Mouse (Mus musculus) spleen, postnatal 10 days (tissue): Measurements from ENCODE around the gene Rtel1.

Source experiments
- DNase-seq, 2 experiments: peaks; one replicate each; pipeline ENCODE4 v3.0.0; 2021 to 2022; ENCODE audit warnings: low spot score in 2 of 2

Gene Rtel1

GRCm38 (mm10) chr2:181322136-181322535, 2.6 kb downstream of the Rtel1 start:
- no peak for DNase-seq

- DNase-seq, result no peak
These were observed 6.6 kb downstream of the Rtel1 start for GRCm38 (mm10) chr2:181326098-181326497.

- DNase-seq, result no peak
These were observed 13.0 kb downstream of the Rtel1 start for GRCm38 (mm10) chr2:181332542-181332941.

GRCm38 (mm10) chr2:181334023-181334422, 14.5 kb downstream of the Rtel1 start:
- DNase-seq, result peak; percentile 62 to 82

GRCm38 (mm10) chr2:181340426-181340825, 20.9 kb downstream of the Rtel1 start:
- no peak for DNase-seq

- DNase-seq, result no peak
These were observed 23.2 kb downstream of the Rtel1 start for GRCm38 (mm10) chr2:181342766-181343165.

- DNase-seq, result no peak
These were observed 37.2 kb downstream of the Rtel1 start for GRCm38 (mm10) chr2:181356780-181357179.

GRCm38 (mm10) chr2:181363946-181364345, 44.4 kb downstream of the Rtel1 start:
- DNase-seq, result no peak

- peak in 1 of 2 experiments; percentile 13 for DNase-seq
These were observed 44.9 kb downstream of the Rtel1 start for GRCm38 (mm10) chr2:181364487-181364859.

- DNase-seq, result peak; percentile 80 to 90
These were observed 45.5 kb downstream of the Rtel1 start, which contains the start of the genes Zgpat and Arfrp1 for GRCm38 (mm10) chr2:181364860-181365596. Gene Zgpat, plus strand, starts transcription at chr2:181364928. Gene Arfrp1, minus strand, starts transcription at chr2:181365404.

GRCm38 (mm10) chr2:181365655-181366075, 46.1 kb downstream of the Rtel1 start:
- peak in 1 of 2 experiments; percentile 59 for DNase-seq

- DNase-seq, result no peak
These were observed 50.5 kb downstream of the Rtel1 start for GRCm38 (mm10) chr2:181370001-181370400.

GRCm38 (mm10) chr2:181375787-181376186, 56.2 kb downstream of the Rtel1 start:
- DNase-seq, result no peak

- DNase-seq, result no peak
These were observed 57.7 kb downstream of the Rtel1 start for GRCm38 (mm10) chr2:181377230-181377629.

- DNase-seq, result no peak
These were observed 59.2 kb downstream of the Rtel1 start for GRCm38 (mm10) chr2:181378701-181379100.

- no peak for DNase-seq
These were observed 60.2 kb downstream of the Rtel1 start, which contains the start of gene Lime1 for GRCm38 (mm10) chr2:181379778-181380177. Gene Lime1, plus strand, starts transcription at chr2:181380078.

GRCm38 (mm10) chr2:181380251-181380650, 60.7 kb downstream of the Rtel1 start:
- no peak for DNase-seq

GRCm38 (mm10) chr2:181381107-181381506, 61.6 kb downstream of the Rtel1 start:
- no peak for DNase-seq

GRCm38 (mm10) chr2:181381631-181382306, 62.2 kb downstream of the Rtel1 start:
- DNase-seq, result no peak

- no peak for DNase-seq
These were observed 64.9 kb downstream of the Rtel1 start for GRCm38 (mm10) chr2:181384463-181384862.

- no peak for DNase-seq
These were observed 65.4 kb downstream of the Rtel1 start for GRCm38 (mm10) chr2:181384919-181385391.

- DNase-seq, result no peak
These were observed 66.3 kb downstream of the Rtel1 start for GRCm38 (mm10) chr2:181385885-181386284.
